Mouse (Mus musculus) T-helper 2 cell (primary cell): ENCODE data around the gene Aktip.

Experiments
- in situ Hi-C: fragments of 300-600 bp; cut with MboI, MseI; formaldehyde crosslinking; loops from one replicate; pipeline ENCODE4 v1.15.1; 2025; ENCODE audit warnings: high pct_unique_total_duplicates

The Aktip gene

DNA sequence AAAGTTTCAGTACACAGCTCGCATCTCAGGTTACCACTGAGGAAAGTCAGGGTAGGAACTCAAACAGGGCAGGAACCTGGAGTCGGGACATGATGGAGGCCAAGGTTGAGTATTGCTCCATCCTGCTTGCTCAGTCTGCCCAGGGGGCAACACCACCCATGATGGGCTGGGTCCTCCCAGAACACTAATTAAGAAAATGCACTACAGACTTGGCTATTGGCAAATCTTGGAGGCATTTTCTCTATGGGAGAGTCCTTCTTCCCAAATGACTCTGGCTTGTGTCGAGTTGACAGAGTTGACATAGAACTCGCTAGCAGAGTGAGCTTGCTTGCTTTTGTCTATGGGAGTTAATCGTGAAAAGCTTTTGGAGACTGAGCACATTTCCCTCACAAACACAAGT lies 6.8 kb downstream of the Aktip start:
- in situ Hi-C loops = loop anchor here (10.0 to 25.0 kb wide), 2 partner anchors 822 to 1169 kb away; partner anchors contain the start of gene Irx5

DNA sequence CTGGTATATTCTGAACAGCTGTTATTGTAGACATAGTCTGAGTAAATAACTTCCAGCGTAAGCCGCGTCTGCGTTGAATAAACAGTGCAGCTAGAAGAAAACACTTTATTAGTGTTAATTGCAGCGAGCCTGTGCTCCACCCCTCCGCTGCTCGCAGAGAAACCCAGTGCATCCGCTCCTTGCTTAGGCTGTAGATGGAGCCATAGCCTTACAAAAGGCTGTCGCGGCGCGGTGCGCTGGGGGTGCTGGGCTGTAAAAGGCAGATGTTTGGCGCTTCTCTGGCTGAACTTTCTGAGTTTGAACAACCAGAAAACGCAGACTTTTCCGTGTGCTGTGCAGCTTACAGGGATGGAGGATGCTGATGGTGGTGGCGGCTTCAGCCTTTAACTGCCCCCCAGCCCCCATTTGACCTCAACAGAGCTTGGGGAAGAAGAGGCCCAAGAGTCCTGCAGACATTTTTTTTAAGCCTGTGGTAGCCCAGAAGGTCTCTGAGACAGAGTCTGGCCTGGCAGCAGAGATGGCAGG lies 8.9 kb downstream of the Aktip start:
- in situ Hi-C loops = loop anchor here (10.0 to 25.0 kb wide), 2 partner anchors 824 to 1171 kb away; partner anchors contain the start of gene Irx5

DNA sequence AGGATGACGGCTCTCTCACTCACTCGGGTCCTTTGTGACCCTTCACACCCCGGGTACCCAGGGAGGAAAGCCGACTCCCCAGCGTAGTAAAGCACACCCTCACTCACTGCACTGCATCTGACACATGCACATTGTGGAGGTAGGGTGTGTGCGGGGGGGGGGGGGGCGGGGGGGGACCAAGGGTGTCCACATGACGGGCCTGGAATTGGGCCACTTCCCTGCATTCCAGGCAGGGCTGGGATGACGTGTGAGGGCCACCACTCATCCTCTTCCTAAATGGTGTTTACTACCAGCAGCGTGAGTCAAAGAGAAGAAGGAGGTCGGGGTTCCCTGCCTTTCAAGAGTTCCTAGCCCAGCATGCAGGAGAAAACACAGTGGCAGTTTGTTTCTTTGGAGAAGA lies 11.6 kb downstream of the Aktip start:
- in situ Hi-C loops = loop anchor here (25.0 kb wide), 1 partner anchor 1174 kb away; the partner anchor contains the start of gene Irx5

DNA sequence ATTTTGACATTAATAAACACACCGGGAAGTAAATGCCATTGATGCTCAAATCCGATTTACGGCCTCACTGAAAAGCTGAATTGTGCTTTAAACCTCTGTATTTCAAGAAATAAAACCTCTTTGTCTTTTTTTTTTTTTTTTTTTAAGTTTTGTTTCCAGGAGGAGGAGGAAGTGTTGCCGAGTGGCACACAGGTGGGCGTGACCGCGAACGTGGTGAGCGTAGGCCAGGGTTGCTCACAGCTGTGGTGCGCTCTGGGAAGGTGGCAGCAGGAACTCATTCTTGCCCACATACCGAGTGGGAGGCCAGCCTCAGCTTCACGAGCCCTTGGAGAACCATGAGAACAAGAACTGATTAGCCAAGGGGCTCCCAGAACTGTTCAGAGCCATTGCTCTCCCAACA lies 13.4 kb downstream of the Aktip start:
- in situ Hi-C loops = loop anchor here (25.0 kb wide), 1 partner anchor 1176 kb away; the partner anchor contains the start of gene Irx5

DNA sequence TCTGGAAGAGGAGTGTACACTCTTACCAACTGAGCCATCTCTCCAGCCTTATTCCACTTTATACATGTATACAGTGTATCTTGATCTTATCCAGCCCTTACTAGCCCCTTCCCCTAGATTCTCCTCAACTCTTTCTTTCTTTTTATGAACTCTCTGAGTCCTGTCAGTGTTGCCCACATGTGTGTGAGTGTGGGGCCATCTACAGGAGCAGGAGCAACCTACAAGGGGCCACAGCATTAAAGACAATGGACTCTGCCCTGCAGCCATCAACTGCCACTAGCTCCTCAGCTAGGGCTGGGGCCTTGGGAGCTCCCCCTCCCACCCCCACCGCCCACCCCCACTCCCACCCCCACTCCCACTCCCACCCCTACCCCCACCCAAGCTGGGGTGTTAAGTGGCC lies 22.1 kb downstream of the Aktip start:
- in situ Hi-C loops = loop anchor here (25.0 kb wide), 1 partner anchor 1185 kb away; the partner anchor contains the start of gene Irx5

DNA sequence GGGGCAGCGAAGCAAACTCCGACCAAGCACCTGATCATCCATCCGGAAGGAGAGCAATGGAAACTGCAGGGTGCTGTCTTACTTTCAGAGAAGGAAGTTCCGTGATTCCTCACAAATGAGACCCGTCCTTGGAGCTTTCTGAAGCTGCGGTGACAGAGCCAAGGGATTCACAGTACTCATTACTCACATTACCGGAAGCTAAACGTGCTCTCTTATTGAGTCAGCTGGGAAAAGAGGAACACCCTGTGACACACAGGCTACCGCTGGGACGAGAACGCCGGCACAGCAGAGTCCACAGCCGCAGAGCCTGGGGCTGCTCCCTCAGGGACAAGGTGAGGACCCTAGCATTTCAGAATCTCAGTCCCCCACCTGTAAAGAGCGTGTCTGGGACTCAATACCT lies 23.6 kb downstream of the Aktip start:
- in situ Hi-C loops = loop anchor here (25.0 kb wide), 1 partner anchor 1186 kb away; the partner anchor contains the start of gene Irx5

DNA sequence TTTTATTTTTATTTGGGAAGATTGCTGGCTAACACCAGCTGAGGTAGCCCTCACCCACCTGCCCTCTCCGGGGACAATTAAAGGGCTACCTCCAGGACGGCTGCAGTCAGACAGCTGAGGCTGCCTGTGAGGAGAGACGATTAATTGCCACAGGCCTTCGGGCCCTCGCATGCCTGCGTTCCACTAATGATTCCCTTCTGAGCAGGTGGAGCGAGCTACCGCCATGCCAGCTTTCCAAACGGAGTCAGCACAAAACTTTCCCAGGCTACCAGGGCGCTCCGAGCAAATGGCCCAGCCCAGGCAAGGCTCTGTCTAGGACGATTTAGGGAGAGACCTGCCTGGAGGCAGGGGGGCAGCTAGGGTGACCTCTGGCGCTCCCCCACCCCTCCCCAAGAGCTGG lies 28.2 kb downstream of the Aktip start:
- in situ Hi-C loops = no loop called here

DNA sequence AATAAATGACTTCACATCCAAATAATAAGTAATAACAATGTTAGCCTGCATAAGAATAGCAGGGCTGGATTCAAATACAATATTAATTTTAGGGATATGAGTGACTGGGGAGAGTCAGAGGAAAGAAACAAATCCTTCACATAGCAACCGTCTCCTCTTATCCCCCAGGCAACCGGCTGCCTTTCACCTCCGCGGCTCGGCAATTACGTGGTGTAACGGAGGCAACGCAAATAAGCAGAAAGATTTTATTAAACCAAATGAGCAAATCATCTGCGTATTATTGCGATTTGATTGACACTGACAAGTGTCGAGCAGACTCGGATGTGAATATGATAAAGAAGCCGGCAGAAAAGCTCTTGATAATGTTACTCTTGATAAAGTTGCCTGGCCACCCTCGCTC lies 28.9 kb downstream of the Aktip start:
- in situ Hi-C loops = no loop called here

DNA sequence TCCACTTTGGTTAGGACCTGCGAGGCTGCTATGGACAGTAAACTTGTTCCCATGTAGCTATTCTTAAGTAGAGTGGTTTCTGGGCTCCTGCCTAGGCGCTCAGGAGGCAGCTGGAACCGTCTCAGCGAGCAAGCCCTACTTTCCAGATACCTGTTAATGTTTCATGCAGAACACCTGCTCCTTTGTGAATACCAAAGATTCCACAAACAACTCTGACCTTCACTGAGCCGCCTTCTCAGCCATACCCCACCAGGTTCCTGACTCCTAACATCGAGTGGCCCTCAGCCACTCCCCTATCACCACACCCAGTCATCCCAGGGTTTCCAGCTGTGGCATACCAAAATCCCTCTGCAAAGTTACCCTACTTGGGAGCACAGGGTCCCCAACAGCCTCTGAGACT lies 29.6 kb downstream of the Aktip start:
- in situ Hi-C loops = no loop called here

DNA sequence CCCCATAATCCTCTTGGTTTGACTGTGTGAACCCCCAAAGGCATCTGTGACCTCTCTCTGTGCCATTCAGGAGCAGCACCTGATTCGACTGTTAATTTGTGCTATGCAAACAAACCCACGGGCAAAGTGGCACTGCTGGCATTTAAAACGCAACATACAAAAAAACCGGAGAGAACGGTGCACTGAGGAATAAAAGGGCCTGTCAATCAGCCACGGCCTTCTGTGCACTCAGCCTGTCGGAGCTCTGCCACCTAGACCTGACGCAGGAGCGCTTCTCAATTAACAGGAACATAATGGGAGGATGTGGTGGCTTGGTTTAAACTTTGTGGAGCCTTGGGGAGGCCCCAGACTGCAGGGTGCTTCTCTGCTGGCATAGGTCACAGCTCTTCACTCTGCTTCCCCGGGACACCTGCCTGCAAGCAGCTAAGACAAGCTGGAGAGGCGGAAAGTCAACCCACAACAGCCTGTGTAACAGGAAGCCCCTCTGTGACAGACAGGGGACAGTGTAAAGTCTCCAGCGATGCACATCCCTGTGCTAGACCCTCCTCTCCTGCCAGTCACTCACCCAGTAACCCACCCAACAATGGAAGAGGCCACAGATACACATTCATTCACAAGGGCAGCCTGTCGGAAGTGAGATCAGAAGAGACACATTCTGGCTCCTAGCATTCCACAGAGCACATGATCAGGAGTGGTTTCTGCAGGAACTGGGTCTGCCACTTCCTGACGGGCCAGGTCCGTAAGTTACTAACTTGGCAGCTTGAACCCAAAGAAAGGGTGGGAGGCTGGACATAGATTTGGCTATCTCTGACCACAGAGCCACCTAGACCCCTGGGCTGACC lies 39.6 kb downstream of the Aktip start:
- in situ Hi-C loops = no loop called here

DNA sequence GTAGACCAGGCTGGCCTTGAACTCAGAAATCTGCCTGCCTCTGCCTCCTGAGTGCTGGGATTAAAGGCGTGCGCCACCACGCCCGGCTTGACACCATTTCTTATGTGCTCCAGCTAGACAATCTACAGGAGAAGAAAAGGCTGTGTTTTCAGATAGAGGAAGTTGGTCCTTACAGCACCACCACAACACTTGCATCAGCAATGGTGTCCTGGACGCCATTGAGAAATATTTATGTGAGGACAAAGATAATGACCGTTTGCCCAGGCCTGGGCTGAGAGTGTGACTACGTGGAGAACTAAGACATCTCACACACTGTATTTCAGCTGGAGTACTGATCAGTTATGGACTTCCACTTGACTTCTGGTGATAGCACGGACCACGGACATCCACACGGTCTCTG lies 41.2 kb downstream of the Aktip start:
- in situ Hi-C loops = no loop called here

DNA sequence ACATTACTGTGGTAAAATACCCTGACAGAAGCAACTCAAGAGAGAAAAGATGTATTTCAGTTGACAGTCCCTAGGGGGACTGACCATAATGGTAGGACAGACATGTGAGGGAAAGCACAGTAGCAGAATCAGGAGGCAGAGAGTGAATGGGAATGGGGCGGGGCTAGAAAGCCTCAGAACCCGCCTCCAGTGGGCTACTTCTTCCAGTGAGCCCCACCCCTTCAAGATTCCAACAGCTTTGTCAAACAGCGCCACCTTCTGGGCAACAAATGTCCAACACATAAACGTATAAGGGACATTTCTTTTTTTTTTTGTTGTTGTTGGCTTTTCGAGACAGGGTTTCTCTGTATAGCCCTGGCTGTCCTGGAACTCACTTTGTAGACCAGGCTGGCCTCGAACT lies 45.2 kb downstream of the Aktip start:
- in situ Hi-C loops = no loop called here

DNA sequence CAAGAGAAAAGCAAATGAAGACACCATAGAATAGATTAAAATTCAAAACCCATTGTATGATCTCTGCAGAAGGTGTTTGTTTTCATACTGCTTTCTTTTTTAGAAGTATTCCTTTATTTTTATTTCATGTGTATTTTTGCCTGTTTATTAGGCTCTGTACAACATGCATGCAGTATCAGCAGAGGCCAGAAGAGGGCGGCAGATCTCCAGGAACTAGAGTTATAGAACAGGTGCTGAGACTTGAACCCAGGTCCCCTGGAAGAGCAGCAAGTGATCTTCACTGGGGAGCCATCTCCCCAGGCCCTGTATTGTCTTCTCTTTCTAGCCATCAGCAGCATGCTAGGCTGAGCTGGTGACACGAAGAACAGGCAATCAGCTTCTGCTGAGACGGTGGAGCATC lies 45.9 kb downstream of the Aktip start:
- in situ Hi-C loops = no loop called here

DNA sequence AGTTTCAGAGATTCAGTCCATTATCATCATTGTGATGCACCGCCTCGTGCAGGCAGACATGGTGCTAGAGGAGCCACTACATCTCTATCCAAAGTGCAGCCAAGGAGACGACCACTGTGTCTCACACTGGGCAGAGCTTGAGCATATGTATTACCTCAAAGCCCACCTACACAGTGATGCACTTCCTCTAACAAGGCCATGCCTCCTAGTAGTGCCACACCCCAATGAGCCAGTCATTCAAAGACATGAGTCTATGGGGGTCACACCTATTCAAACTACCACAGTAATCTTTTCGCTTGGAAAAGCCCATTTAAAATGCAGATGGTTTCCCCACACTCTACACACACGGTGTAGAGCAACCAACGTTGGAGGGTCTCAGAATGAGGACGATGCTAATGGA lies 48.2 kb downstream of the Aktip start:
- in situ Hi-C loops = no loop called here

DNA sequence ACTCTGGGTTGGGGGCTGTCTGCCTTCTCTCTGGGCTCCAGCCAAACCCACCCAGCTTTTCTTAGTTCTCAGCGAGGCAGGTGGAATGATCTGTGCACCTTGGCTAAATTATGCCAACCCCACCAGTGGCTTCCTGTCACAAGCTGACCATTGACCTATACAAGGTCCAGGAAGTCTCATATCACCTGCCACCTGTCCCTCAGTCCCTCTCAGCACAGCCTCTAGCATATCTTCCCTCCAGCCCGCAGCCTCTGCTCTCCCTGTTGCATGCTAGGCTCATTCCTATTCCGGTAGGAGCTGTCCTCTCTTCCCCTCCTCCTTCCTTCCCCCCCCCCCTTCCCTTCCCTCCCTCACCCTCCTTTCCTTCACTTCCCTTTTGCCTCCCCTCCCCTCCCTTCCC lies 50.5 kb downstream of the Aktip start:
- in situ Hi-C loops = no loop called here

DNA sequence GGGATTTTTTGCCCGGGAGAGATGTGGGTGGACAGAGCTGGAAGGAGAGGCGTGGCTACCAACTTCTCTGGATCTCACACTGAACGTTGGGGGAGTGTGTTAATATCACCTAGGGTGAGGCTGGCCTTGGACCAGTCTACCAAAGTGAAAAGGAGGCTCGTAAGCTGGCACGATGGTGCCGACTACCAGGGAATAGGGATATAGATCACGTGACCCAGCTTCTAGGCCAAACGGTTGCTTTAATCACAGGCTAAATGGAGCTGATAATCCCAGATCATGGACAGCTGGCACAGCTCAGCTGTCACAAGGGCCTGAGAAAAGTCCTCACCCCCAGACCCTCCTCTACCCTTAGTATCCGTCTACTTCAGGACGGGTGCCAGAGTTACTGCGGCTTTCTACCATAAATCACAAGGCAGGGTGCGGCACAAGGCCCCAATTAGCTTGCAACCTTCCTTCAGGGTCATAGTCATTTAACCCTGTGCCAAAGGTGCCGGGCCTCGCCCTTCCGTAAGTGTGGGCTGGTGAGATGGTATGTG lies 51.1 kb downstream of the Aktip start:
- in situ Hi-C loops = no loop called here

DNA sequence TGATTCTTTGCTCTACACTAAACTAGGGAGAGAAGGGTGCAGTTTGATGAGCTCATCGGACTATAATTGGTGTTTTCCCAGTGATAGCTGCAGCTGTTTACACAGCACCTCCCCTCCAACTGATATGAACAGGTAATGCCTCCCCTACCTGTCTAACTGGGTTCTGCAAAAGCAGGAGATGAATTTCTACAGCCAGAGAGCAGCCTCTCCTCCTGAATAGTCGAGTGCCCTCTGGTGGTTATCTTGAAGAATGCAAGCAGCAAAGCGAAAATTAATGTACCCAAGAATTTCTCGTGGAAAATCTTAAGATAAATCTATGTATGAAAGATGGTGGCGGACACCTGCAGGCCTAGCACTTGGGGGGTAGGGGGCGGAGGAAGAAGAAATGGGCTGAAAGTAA lies 52.1 kb downstream of the Aktip start:
- in situ Hi-C loops = no loop called here

DNA sequence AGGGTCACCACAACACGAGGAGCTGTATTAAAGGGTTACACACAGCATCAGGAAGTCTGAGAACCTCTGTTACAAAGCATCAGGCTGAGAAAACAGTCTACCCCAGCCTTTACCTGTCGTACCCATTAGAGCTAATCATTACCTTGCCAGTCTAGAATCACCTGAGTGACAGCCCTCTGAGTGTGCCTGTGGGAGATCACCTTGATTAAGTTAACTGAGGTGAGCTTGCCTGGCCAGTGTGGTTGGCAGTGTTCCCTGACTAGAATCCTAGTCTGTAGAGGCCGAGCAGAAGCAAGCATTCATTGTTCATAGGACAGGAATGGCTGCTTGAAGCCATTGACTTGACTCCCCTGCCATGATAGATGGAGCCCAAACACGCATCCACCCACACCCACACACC lies 58.9 kb downstream of the Aktip start:
- in situ Hi-C loops = no loop called here

DNA sequence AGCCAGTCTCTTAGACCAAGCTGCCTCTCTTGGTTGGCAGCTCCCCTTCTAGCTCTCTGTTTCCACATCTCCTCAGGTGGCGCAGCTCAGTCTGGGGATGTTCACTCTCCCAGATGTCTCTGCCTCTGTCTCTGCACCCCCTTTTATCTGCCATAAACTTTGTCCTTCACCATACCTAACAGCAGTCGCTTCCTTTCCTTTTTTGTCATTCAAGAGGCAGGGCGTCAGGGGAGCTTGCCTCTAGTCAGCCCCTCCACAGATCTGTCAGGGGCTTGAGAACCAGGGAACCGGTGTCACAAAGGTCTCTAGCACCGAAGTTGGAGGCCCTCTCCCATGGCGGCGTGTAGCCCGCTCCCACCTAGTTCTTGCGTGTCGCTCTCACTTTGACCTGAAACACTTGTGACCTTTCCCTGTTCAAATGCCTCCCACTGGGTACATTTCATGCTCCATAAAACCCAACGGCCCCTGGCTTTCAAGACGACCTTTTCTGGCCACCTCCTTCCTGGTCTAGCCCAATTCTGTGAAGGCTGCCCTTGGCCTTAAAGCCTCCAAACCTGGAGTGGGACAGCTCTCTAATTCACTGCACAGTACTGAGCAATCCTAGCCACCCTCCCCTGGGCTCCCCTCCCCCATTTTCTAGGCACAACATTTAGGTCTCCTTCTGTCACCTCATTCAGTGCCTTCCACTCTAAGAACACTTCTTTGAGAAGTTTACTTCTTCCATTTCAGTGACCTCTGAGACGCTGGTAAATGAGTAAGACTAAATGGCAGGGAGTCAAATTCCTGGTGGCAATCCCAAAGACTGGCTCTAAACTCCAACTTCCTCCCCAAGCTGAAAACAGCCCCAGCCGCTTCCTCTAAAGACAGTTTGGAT lies 64.2 kb downstream of the Aktip start:
- in situ Hi-C loops = no loop called here

DNA sequence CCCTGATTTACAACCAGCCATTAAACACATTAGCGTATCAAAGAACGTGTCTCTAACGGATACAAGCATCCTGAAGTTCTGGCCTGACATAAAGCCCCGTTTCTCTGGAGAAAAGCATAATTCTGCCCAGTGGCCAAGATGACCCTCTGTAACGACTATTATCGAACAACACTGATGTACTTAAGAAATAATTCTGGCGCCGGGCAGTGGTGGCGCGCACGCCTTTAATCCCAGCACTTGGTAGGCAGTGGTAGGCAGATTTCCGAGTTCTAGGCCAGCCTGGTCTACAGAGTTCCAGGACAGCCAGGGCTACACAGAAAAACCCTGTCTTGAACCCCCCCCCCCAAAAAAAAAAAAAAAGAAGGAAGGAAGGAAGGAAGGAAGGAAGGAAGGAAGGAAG lies 65.1 kb downstream of the Aktip start:
- in situ Hi-C loops = no loop called here

DNA sequence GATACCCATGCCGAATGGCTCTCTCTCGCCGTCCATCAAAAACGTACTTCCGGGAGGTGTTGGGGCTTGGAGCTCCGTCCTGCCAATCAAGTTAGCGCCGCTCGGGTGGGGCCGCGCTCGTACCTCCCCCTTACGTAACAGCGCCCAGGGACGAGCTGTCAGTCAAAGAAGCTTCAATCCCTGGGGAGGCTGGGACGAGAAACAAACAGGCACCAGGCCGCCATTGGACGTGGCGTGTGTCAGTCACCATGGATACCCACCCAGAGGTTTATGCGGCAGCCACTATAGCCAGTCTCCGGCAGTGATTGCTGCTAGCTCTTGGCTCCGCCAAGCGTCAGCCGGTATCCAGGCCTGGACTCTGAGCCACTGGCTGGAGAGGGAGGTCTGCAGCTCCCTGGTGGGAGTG lies 65.7 kb downstream of the Aktip start:
- in situ Hi-C loops = no loop called here
